Mouse (Mus musculus) MEL (cell line): Measurements from ENCODE around the gene Gm49383. TPM values are rescaled to one million over a fixed set of nuclear protein-coding genes. Genes with fewer than 3 reads are reported as not detected.

Experiments
- DNase-seq: peaks from one replicate; pipeline ENCODE4 v3.0.0; 2011; ENCODE audit warnings: low read depth, low spot score
- H3K27ac ChIP-seq: 2 replicates; pipeline ENCODE4 v1.5.1; 2012; ENCODE audit warnings: low read depth, mild to moderate bottlenecking, control low read depth, low read length, moderate library complexity; ENCODE audit not compliant: control insufficient read depth
- H3K27me3 ChIP-seq, 2 experiments: fragments of 150-350 bp in 1 of 2; sonication (generic) in 1 of 2; 2 replicates each; pipeline ENCODE4 v1.6.1; 2012; ENCODE audit warnings: low read length in 2 of 2, mild to moderate bottlenecking in 2 of 2, improper control_type of control experiment in 1 of 2, moderate library complexity in 1 of 2; ENCODE audit not compliant: insufficient read depth in 2 of 2, control insufficient read depth in 1 of 2
- H3K36me3 ChIP-seq, 2 experiments: 2 replicates each; pipeline ENCODE4 v1.6.1; 2012 to 2014; ENCODE audit warnings: low read length in 2 of 2, improper control_type of control experiment in 1 of 2, inconsistent platforms in 1 of 2, mild to moderate bottlenecking in 1 of 2; ENCODE audit not compliant: insufficient read depth in 2 of 2, control insufficient read depth in 1 of 2
- H3K4me1 ChIP-seq, 2 experiments: fragments of 150-350 bp in 1 of 2; sonication (generic) in 1 of 2; 2 replicates each; pipeline ENCODE4 v1.6.1; 2012; ENCODE audit warnings: low read length in 2 of 2, improper control_type of control experiment in 1 of 2, mild to moderate bottlenecking in 1 of 2; ENCODE audit not compliant: insufficient read depth in 2 of 2, control insufficient read depth in 1 of 2
- H3K4me3 ChIP-seq, 2 experiments: fragments of 150-350 bp in 1 of 2; sonication (generic) in 1 of 2; 2 replicates each; pipeline ENCODE4 v1.5.1; 2012; ENCODE audit warnings: low read depth in 2 of 2, low read length in 2 of 2, mild to moderate bottlenecking in 2 of 2, moderate library complexity in 2 of 2, control low read depth in 1 of 2, improper control_type of control experiment in 1 of 2; ENCODE audit not compliant: control insufficient read depth in 1 of 2, insufficient read depth in 1 of 2
- H3K79me2 ChIP-seq: 2 replicates; pipeline ENCODE4 v1.6.1; 2012; ENCODE audit warnings: mild to moderate bottlenecking, low read length, moderate library complexity; ENCODE audit not compliant: control insufficient read depth, poor library complexity, insufficient read depth
- H3K9ac ChIP-seq: 2 replicates; pipeline ENCODE4 v1.6.1; 2012; ENCODE audit warnings: low read depth, mild to moderate bottlenecking, control low read depth, low read length, moderate library complexity; ENCODE audit not compliant: control insufficient read depth, poor library complexity, severe bottlenecking
- H3K9me3 ChIP-seq: fragments of 150-350 bp; sonication (generic); replicated peaks from 2 replicates; pipeline ENCODE4 v1.6.1; 2012; ENCODE audit warnings: mild to moderate bottlenecking, low read length, improper control_type of control experiment, moderate library complexity; ENCODE audit not compliant: insufficient read depth
- CHD1 ChIP-seq: IDR thresholded peaks from 2 replicates; pipeline ENCODE4 v1.6.1; 2012; ENCODE audit warnings: low read depth, mild to moderate bottlenecking, inconsistent platforms, low read length, improper control_type of control experiment
- CTCF ChIP-seq, 3 experiments: IDR thresholded peaks in 2 of 3; conservative IDR thresholded peaks in 1 of 3; 2 replicates each; pipeline ENCODE4 v1.5.1; 2011 to 2012; ENCODE audit warnings: low read length in 3 of 3, low read depth in 2 of 3, mild to moderate bottlenecking in 2 of 3, improper control_type of control experiment in 1 of 3, inconsistent platforms in 1 of 3, mixed read lengths in 1 of 3, moderate library complexity in 1 of 3; ENCODE audit not compliant: control insufficient read depth in 1 of 3, insufficient read depth in 1 of 3, poor library complexity in 1 of 3, severe bottlenecking in 1 of 3
- E2F4 ChIP-seq: IDR thresholded peaks from 2 replicates; pipeline ENCODE4 v1.6.1; 2011; ENCODE audit warnings: low read depth, low read length, improper control_type of control experiment, borderline replicate concordance
- ELF1 ChIP-seq: IDR thresholded peaks from 2 replicates; pipeline ENCODE4 v1.6.1; 2014; ENCODE audit warnings: low read depth, mild to moderate bottlenecking, inconsistent platforms, low read length, improper control_type of control experiment, moderate library complexity
- EP300 ChIP-seq, 2 experiments: IDR thresholded peaks; 2 replicates each; pipeline ENCODE4 v1.6.1; 2011; ENCODE audit warnings: improper control_type of control experiment in 2 of 2, low read length in 2 of 2, low read depth in 1 of 2, mild to moderate bottlenecking in 1 of 2
- GABPA ChIP-seq: IDR thresholded peaks from 2 replicates; pipeline ENCODE4 v1.6.1; 2012; ENCODE audit warnings: low read depth, mild to moderate bottlenecking, inconsistent platforms, low read length, improper control_type of control experiment, moderate library complexity
- GATA1 ChIP-seq: IDR thresholded peaks from 2 replicates; pipeline ENCODE4 v1.6.1; 2011; ENCODE audit warnings: low read depth, low read length, improper control_type of control experiment
- HCFC1 ChIP-seq: IDR thresholded peaks from 2 replicates; pipeline ENCODE4 v1.6.1; 2012; ENCODE audit warnings: low read depth, mild to moderate bottlenecking, inconsistent platforms, low read length, improper control_type of control experiment, moderate library complexity
- JUND ChIP-seq: IDR thresholded peaks from 2 replicates; pipeline ENCODE4 v1.6.1; 2011; ENCODE audit warnings: low read depth, mild to moderate bottlenecking, improper control_type of control experiment, low read length
- KAT2A ChIP-seq: conservative IDR thresholded peaks from 2 replicates; pipeline ENCODE4 v1.6.1; 2012; ENCODE audit warnings: low read depth, low read length, improper control_type of control experiment, inconsistent platforms
- MAFK ChIP-seq: IDR thresholded peaks from 2 replicates; pipeline ENCODE4 v1.6.1; 2011; ENCODE audit warnings: low read depth, mild to moderate bottlenecking, low read length, improper control_type of control experiment, borderline replicate concordance
- MAX ChIP-seq: IDR thresholded peaks from 2 replicates; pipeline ENCODE4 v1.6.1; 2011; ENCODE audit warnings: low read length, improper control_type of control experiment
- MAZ ChIP-seq: IDR thresholded peaks from 2 replicates; pipeline ENCODE4 v1.6.1; 2012; ENCODE audit warnings: low read depth, mild to moderate bottlenecking, inconsistent platforms, low read length, improper control_type of control experiment
- MEF2A ChIP-seq: IDR thresholded peaks from 2 replicates; pipeline ENCODE4 v1.6.1; 2014; ENCODE audit warnings: low read depth, mild to moderate bottlenecking, inconsistent platforms, low read length, improper control_type of control experiment; ENCODE audit not compliant: poor library complexity, insufficient replicate concordance, severe bottlenecking; ENCODE audit errors: extremely low read depth
- MXI1 ChIP-seq: IDR thresholded peaks from 2 replicates; pipeline ENCODE4 v1.6.1; 2011; ENCODE audit warnings: mild to moderate bottlenecking, low read depth, low read length, improper control_type of control experiment
- MYB ChIP-seq: IDR thresholded peaks from 2 replicates; pipeline ENCODE4 v1.6.1; 2011; ENCODE audit warnings: mild to moderate bottlenecking, low read depth, low read length, improper control_type of control experiment
- MYC ChIP-seq: IDR thresholded peaks from 2 replicates; pipeline ENCODE4 v1.6.1; 2011; ENCODE audit warnings: low read depth, mild to moderate bottlenecking, low read length, improper control_type of control experiment, moderate library complexity
- NELFE ChIP-seq: IDR thresholded peaks from 2 replicates; pipeline ENCODE4 v1.6.1; 2011; ENCODE audit warnings: low read depth, low read length, improper control_type of control experiment
- NRF1 ChIP-seq: IDR thresholded peaks from 2 replicates; pipeline ENCODE4 v1.6.1; 2014; ENCODE audit warnings: low read depth, mild to moderate bottlenecking, inconsistent platforms, low read length, improper control_type of control experiment, moderate library complexity; ENCODE audit not compliant: poor library complexity, insufficient read depth, severe bottlenecking
- POLR2A ChIP-seq, 2 experiments: IDR thresholded peaks; 2 replicates each; pipeline ENCODE4 v1.6.1; 2011 to 2012; ENCODE audit warnings: low read length in 2 of 2, mild to moderate bottlenecking in 2 of 2, control low read depth in 1 of 2, improper control_type of control experiment in 1 of 2, low read depth in 1 of 2, moderate library complexity in 1 of 2; ENCODE audit not compliant: control insufficient read depth in 1 of 2, insufficient read depth in 1 of 2, poor library complexity in 1 of 2
- POLR2AphosphoS5 ChIP-seq: IDR thresholded peaks from 2 replicates; pipeline ENCODE4 v1.6.1; 2012; ENCODE audit warnings: low read depth, borderline replicate concordance, mild to moderate bottlenecking, inconsistent platforms, low read length, moderate library complexity, mixed read lengths
- RAD21 ChIP-seq: IDR thresholded peaks from 2 replicates; pipeline ENCODE4 v1.6.1; 2011; ENCODE audit warnings: mild to moderate bottlenecking, low read depth, low read length, improper control_type of control experiment
- RCOR1 ChIP-seq: IDR thresholded peaks from 2 replicates; pipeline ENCODE4 v1.6.1; 2012; ENCODE audit warnings: low read depth, mild to moderate bottlenecking, inconsistent platforms, low read length, improper control_type of control experiment
- SIN3A ChIP-seq: IDR thresholded peaks from 2 replicates; pipeline ENCODE4 v1.6.1; 2012; ENCODE audit warnings: low read length, improper control_type of control experiment, inconsistent platforms
- SMC3 ChIP-seq: IDR thresholded peaks from 2 replicates; pipeline ENCODE4 v1.6.1; 2011; ENCODE audit warnings: low read depth, low read length, improper control_type of control experiment
- TBP ChIP-seq: IDR thresholded peaks from 2 replicates; pipeline ENCODE4 v1.8.0; 2011; ENCODE audit warnings: low read depth, low read length, improper control_type of control experiment
- TCF12 ChIP-seq: IDR thresholded peaks from 2 replicates; pipeline ENCODE4 v1.6.1; 2014; ENCODE audit warnings: low read depth, mild to moderate bottlenecking, inconsistent platforms, low read length, improper control_type of control experiment, moderate library complexity
- USF1 ChIP-seq: IDR thresholded peaks from 2 replicates; pipeline ENCODE4 v1.6.1; 2014; ENCODE audit warnings: low read depth, mild to moderate bottlenecking, inconsistent platforms, low read length, improper control_type of control experiment, moderate library complexity
- ZC3H11A ChIP-seq: IDR thresholded peaks from 2 replicates; pipeline ENCODE4 v1.6.1; 2012; ENCODE audit warnings: low read depth, mild to moderate bottlenecking, inconsistent platforms, low read length, improper control_type of control experiment
- ZMIZ1 ChIP-seq: IDR thresholded peaks from 2 replicates; pipeline ENCODE4 v1.6.1; 2012; ENCODE audit warnings: low read depth, mild to moderate bottlenecking, inconsistent platforms, low read length, improper control_type of control experiment, moderate library complexity
- ZNF384 ChIP-seq: IDR thresholded peaks from 2 replicates; pipeline ENCODE4 v1.6.1; 2012; ENCODE audit warnings: low read depth, mild to moderate bottlenecking, inconsistent platforms, low read length, improper control_type of control experiment
- polyA plus RNA-seq, 2 experiments: library from polyadenylated mRNA; stranded (reverse) in 1 of 2; unstranded in 1 of 2; fragments of >175 nt in 1 of 2; fragments of >200 nt in 1 of 2; gene quantifications; 2 replicates each; pipeline versions ENCODE4 v1.2.1 to v1.2.4; 2012; ENCODE audit warnings: low replicate concordance in 2 of 2, low read depth in 1 of 2; ENCODE audit not compliant: insufficient read length in 2 of 2, insufficient read depth in 1 of 2, missing spikeins in 1 of 2
- total RNA-seq: library from RNA; depleted of rRNA; stranded (reverse); fragments of 300-350 nt; gene quantifications from 2 replicates; pipeline ENCODE4 v1.2.3, GENCODE M21; 2012

Gm49383 gene
- total and polyA plus RNA-seq, 3 experiments = 27.5 to 28.8 TPM; not detected in 1

- TF ChIP-seq ZMIZ1 (no peak), SMC3 (peak; percentile 22; the same call in 1 of the 2 replicates), TBP (no peak), ZNF384 (peak; percentile 80), CTCF (IDR thresholded peaks at IDR 0.05 in 2 of 3, conservative IDR thresholded peaks at IDR 0.05 in 1 of 3; ENCODE audit: control insufficient read depth in 1 of 3, insufficient read depth in 1 of 3, low read depth in 2 of 3, low read length in 3 of 3, poor library complexity in 1 of 3, severe bottlenecking in 1 of 3) (peak in 2 of 3 experiments; percentile 21 to 51; a peak in 3 of 6 replicates), E2F4 (no peak), EP300 (IDR thresholded peaks at IDR 0.05; ENCODE audit: low read depth in 1 of 2, low read length in 2 of 2) (no peak), SIN3A (peak; percentile 44; the same call in 1 of the 2 replicates), MAFK (no peak), CHD1 (no peak), NRF1 (no peak), POLR2A (IDR thresholded peaks at IDR 0.05; ENCODE audit: control insufficient read depth in 1 of 2, insufficient read depth in 1 of 2, low read depth in 1 of 2, low read length in 2 of 2, poor library complexity in 1 of 2) (no peak), KAT2A (no peak), GATA1 (no peak), RCOR1 (no peak), MAX (no peak), ELF1 (no peak), NELFE (no peak), MEF2A (no peak), MYC (no peak), TCF12 (no peak), MYB (no peak), HCFC1 (0 out of 2 replicates have a peak, but pooled peaks have one; percentile 28), USF1 (no peak), POLR2AphosphoS5 (no peak), MAZ (no peak), JUND (no peak), GABPA (no peak), RAD21 (peak; percentile 29), ZC3H11A (0 out of 2 replicates have a peak, but pooled peaks have one; percentile 19), MXI1 (no peak)
- TF ChIP-seq, all 39 proteins: peak for 7
- Histone ChIP-seq H3K4me3 (no peak overlapping the region), H3K27me3 (no peaks in the 10 kb centered on the region), H3K4me1 (peaks cover 6 to 12% of the 10 kb centered on the region in 2 experiments), H3K36me3 (peaks cover 6 to 22% of the 10 kb centered on the region in 2 experiments), H3K9me3 (no peaks in the 10 kb centered on the region), H3K27ac (no peak overlapping the region), H3K9ac (no peak overlapping the region), H3K79me2 (peaks cover 30% of the 10 kb centered on the region)
- peak; percentile 41 for DNase-seq
Observed at GRCm38 (mm10) chr12:69190522-69190921, 6.4 kb downstream of the Gm49383 start.
